Mouse (Mus musculus) testis, postnatal 14 days (tissue): Measurements from ENCODE around the gene Cept1.

ENCODE experiments used
- DNase-seq: peaks from one replicate; pipeline ENCODE4 v3.0.0; 2021; ENCODE audit warnings: low spot score

Cept1 gene

DNA sequence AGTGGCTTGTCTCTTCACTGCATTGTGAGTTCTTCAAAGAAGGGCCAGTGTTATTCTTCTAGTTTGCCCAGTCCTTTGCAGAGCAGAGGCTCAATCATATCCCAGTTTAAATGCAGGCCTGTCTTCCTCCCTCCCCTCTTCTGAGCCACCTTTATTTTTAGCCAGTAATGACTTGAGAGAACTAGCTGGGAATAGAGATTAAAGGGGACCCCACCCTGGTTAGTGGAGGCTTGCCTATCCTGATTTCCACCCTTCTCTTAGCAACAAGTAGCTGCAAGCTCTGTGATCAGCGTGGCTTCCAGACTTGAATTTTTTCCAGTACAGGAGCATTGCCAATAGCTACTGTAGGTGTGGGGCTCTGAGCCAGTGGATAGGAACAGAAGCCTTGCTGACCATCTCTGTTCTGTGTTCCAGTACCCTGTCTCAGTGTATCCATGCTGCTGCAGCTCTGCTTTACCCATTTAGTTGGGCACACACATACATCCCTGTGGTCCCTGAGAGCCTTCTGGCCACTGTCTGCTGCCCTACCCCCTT, 53.1 kb downstream of the Cept1 start:
- no peak for DNase-seq

DNA sequence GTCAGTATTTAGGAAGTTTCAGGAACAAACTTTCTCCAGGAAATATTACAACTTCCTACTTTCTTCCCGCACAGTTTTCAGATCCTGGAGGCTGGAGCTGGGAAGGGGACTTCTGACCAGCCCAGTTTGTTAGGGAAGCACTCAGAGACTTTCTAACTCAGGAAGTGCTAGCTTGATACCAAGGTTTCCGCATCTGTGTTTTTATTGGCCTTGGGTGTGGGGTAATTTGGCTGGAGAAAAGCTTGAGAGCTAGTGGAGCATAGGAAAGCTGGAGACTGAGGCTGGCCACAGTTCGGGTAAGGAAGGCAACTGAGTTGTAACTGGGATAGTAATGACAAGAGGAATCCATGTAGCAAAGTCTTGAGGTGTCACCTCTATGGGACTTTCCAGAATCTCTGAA, 53.7 kb downstream of the Cept1 start:
- DNase-seq = no peak

DNA sequence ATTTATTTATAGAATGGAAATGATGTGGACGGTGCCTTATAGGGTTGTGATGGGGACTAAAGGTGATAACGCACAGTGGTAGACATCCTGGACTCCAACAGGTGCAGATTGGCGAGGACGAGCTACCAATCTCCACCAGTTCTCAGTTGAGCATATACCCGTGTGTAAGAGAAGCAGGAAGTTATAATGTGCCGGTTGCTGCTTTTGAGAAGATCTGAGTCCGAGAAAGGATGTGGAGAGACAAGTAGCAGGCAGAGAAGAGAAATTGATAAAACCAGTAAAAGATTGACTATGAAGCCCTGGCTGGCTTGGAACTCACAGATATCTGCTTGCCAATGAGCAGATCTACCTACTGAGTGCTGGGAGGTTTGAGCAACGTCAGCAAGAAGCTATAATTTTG, 54.4 kb downstream of the Cept1 start:
- no peak for DNase-seq

DNA sequence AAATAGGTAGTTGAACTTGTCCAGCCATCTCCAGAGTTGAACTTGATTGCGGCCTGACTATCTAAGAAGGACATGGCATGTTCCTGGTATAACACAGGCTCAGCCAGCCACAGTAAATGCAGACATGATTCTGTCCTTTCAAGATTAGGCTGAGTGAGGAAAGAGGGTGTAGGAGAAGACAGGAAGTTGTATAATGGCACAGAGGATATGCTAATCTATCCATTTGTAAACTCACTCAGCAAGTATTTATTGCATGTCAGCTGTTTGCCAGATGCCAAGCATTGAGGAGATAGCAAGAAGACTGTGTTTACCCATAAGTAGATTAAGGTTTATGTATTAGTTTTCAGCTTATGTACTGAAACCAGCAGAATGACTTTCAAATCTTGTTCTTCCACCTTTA, 54.9 kb downstream of the Cept1 start:
- DNase-seq = no peak

DNA sequence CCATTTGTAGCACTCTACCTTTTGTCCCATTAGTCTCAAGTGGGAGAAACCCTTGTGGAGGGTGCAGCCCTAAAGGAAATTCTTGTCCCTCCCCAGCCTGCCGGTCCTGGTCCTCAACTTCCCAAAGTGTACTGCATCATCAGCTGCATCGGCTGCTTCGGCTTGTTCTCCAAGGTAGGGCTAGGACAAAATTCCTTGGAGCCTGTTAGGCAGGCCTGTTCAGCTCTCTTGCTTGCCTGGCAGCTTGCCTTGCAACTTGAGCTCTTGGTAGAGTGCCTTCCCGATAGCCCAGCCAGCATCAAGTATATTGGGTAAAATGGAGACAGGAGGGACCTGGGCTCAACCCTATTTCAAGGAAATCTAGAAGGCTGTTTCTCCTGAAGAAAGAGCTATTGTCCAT, 57.4 kb downstream of the Cept1 start:
- no peak for DNase-seq

DNA sequence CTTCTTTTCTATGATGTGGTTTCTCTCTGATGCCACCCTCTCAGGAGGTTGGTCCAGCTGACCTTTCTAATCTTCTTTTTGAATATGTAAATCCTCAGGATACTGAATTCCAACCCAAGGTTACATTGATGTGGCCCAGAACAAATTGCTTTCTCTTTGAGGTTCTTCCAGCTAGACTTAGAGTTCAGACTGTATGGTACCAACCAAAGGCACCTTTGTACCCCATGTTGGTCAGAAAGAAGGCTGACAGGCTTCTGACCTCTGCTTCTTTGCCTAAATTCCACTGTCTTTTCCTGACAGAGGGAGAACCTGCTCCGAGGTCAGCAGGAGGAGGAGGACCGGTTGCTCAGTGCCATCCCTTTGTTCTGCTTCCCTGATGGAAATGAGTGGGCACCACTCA, 60.1 kb downstream of the Cept1 start:
- DNase-seq = no peak

DNA sequence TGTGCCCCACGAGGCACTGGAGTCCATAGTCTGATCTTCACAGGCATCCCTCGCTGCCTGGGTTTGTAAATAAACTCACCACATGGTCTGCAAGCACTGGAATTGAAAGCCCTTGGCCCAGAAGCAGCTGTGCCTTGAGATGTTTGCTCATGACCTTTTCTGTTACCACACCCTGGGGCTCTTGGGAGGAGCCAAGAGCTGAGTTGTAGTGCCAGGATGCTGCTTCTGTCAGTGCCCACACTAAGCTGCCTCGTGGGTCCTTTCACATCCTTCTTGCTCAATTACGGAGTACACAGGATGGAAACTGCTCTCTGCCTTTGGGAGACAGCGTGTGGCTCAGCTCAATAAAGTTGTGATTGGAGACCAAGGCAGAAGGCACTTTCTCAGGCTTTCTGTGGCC, 61.8 kb downstream of the Cept1 start:
- DNase-seq = no peak

DNA sequence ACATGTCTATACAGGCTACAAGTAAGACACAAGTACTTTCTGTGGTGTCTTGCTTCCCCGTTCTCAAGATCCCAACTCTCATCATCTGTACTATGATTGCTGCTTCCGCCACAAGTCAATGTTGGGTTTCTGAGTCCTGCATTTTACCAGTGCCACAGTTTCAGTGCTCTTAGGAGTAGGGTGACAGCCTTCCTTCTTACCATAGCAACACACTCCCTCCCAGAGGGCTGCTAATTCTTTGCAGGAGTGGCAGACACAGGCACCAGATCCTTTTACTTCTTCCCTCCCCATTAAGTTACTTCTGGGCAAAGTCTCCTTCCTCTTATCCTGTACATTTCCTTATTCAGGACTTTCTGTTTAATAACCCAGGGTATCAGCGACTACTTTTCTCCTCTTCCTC, 62.7 kb downstream of the Cept1 start:
- no peak for DNase-seq

DNA sequence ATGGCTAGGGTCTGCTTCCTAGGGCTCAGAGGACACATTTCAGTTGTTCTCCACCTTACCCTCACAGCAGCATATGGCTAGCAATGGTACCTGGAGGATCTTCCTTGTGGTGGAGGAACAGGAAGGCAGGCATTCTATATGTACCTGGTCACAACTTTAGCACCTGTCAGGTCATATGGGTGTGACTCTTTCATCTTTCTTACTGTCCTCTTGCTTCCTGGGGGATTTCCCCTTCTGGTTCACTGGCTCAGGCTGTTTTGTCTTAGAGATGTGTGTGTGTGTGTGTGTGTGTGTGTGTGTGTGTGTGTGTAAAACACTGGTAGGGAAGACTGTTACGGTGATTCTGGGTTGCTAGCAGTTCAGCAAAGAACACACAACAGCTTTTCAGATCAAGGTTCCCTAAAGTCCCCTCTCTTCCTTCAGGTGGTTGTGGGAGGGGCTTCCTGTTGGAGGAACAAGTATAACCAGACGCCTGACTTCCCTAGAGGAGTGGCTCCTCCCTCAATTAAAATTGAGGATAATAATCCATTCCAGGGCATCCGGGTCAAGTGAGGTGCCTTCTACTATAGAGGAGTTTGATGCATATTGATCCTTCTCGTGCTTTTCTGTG, 63.7 kb downstream of the Cept1 start:
- DNase-seq = no peak

DNA sequence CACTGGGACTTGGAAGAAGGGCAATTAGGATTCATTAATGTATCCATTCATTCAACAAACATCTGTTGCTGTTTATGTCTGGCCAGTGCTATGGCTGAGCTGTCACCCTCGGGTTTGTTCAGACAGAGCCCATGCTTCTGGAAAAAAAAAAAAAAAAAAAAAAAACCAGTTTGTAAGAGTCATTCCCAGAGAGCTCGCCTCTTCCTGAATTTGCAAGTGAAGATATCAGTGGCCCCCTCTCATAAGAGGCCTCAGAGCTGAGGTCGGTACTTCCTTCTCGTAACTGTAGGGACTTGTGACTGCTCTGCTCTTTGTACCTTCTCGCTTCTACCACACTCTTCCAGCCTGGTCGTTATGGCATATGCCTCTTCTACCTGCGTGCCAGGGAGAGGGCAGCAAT, 64.3 kb downstream of the Cept1 start:
- DNase-seq = no peak

DNA sequence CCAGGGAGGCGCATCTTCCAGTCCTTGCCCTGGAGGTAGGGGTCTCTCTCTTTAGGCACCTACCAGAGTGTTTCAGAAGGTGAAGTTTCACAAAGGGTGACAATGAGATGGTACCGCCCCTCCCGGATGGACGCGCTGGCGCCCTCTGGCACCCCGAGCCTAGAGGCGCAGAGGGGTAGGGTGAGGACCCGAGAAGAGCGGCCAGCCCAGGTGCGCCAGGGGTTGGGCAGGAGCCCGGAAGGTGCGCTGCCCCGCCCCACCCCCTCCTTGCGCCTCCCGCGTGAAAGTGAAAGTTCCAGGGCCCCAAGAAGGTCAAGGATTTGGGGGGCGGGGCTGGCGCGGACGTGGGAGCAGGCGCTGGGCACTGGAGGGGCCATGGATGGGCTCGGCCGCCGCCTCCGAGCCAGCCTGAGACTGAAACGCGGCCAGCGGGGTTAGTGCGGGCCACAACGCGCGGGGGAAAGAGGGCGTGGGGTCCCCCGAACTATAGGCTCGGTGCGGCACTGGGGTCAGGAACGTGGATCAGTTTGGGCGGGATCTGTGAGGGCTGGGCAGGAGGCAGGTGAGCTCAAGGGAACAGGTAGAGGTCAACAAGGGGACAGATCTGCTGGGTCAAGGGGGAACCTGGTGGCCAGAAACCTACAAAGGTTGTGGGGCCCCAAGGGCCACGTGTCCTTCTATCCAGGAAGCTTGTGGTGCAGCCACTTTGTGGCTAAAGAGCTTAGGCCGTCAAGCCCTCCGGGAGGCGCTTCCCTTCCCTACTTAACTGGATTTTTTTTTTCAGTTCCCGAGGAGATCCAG, 65.1 kb downstream of the Cept1 start, which contains the start of gene Dennd2d:
Gene Dennd2d, plus strand, starts transcription at position 125 of the 801 bp plus-strand sequence.
- no peak for DNase-seq

DNA sequence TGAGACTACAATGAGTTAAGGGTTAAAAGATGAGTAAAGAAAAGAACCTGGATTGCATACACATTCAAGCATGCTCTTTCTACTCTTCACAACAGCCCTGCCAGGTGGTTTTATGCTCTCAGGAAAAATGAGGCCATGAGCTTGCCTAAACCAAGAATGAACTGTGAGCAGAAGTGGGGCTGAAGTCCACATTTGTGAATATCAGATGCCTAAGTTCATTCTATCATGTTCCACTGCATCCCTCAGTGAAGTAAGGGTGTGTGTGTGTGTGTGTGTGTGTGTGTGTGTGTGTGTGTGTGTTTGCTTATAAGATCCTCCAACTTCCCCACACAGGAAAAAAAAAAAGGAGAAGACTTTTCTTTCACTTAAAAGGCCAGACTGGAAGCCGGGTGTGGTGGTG, 70.7 kb downstream of the Cept1 start:
- DNase-seq = no peak

DNA sequence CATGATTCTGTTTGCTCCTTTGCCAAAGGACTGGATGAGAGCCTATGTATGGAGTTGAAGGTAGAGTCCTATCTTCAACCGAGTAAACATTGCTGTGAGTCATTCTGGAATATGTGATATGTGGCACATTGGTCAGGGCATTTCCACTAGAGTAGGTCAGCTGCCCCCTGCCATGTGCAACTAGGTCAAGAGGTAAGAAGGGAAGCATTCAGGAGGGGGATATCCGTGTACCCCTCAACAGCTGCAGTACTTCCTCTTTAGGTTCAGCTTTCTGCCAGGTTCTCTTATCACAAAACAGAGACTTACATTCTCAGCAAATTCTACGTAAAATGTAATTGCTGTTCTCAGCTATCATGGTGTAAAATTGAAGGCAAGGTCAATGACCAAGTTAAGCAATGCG, 73.4 kb downstream of the Cept1 start:
- no peak for DNase-seq

DNA sequence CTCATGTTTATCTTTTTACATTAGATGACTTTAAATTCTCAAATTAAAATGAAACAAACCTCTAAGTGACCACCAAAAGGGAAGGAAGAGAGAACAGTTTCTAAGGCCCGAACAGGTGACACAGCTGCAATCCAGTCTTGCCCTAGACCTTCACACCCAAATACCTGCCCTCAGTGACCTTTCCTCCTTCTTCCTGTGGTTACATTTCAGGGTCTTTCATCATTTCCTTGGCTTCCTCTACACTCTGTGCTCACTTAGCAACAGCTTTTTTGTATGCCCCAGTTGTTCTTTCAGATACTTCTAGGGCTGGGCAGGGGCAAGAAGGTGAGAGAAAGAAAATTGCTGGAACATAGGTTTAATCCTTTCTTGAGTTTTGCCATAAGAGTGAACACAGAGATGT, 82.9 kb downstream of the Cept1 start:
- no peak for DNase-seq

DNA sequence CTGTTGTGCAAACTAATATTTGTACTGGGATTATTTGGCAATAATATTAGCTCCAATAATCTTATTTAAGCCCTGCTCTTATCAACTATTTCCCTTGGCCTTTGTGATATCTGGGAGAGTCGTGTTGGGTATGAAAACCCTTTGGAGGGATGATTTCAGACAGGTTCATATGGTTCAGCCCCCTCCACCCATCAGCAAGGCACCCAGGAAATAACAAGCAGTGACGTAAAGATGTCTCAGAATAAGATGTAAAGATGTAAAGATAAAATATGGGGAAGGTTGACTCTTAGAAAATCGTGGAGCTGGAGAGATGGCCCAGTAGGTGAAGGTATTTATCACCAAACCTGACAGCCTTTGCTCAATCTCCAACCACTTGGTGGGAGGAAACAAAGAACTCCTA, 85.1 kb downstream of the Cept1 start:
- DNase-seq = no peak

DNA sequence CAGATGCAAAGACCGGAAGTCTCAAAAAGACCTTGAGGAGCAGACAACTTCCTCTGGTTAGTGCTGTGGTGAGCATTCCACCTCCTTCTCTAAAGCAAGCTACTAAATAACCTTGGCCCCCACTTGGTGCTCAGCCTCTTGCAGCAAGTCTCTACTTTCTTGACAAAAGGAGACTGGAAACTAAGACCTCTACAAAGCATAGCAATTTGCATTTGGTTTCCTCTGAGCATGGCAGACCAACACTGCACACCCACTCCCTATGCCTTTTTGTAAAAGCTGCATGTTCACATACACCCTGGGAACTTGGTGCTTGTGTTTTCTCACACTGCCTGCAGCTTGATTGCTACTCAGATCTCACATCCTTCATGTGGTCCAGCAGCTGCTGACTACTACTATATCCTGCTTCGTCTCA, 85.5 kb downstream of the Cept1 start:
- no peak for DNase-seq

DNA sequence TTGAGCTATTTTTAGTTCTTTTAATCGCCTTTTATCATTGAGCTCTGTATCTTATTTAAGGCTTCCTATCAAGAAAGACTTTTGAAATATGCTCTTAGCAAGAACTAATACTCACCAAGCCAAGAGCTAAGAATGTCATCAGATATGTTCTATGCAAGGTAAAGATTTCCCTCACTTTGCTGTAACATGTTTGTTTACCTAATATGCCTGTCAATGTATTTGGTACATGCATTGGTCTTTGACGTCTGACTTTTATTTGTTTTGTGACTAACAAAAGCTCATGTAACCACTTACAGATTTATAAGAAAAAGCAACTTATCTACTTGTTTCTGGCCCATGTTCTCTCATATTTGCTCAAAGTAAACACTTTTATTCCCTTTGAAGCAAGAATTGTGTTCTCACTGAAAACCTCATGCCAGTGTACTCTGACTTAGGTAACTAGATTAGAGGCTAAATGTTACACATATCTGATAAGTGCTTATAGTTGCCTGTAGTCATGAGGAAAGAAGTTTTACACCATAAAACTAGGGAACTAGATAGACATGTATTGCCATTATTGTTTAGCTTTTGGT, 90.2 kb downstream of the Cept1 start:
- no peak for DNase-seq

DNA sequence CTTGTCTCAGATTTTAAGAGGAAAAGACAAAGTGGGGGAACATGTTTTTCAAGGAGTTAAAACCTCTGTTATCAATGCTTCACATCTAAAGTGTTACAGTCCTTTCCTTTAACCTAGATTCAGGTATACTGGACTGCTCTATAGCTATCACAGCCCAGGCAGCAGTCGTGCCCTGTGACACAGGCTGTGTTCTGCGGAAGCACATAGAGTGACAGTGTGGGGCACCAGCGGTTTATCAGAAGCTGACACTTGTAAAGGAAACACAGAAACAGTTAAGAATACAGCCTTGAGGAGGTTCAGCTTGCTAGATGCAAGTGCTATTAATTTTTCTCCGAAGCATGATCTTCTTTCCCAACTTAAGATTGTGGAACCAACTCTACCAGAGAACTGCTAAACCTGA, 95.0 kb downstream of the Cept1 start:
- DNase-seq = no peak
